Mouse (Mus musculus): Measurements from ENCODE around the gene Tmem145.
A peak's percentile ranks its signal among the peaks of the same experiment; 100 is the strongest.

Gene Tmem145

GRCm38 (mm10) chr7:25290911-25291310 lies 15.0 kb upstream of the Tmem145 start:
- DNase-seq (ENCODE audit: extremely low read depth, low read depth, low spot score): no peak

GRCm38 (mm10) chr7:25292107-25292506 lies 13.8 kb upstream of the Tmem145 start:
- DNase-seq (ENCODE audit: extremely low read depth, low read depth, low spot score): no peak

GRCm38 (mm10) chr7:25293191-25293739 lies 12.6 kb upstream of the Tmem145 start:
- DNase-seq (ENCODE audit: extremely low read depth, low read depth, low spot score): no peak

- no peak for DNase-seq (ENCODE audit: extremely low read depth, low read depth, low spot score)
Measured at GRCm38 (mm10) chr7:25294495-25294894, 11.4 kb upstream of the Tmem145 start.

- DNase-seq (ENCODE audit: extremely low read depth, low read depth, low spot score): no peak
Measured at GRCm38 (mm10) chr7:25294960-25295722, 10.8 kb upstream of the Tmem145 start.

- DNase-seq (ENCODE audit: extremely low read depth, low read depth, low spot score): no peak
Measured at GRCm38 (mm10) chr7:25296945-25297453, 8.9 kb upstream of the Tmem145 start.

GRCm38 (mm10) chr7:25297454-25298325 lies 8.2 kb upstream of the Tmem145 start, which contains the start of gene Pafah1b3:
Pafah1b3 (minus strand) TSS chr7:25297986.
- peak; percentile 92 for DNase-seq (ENCODE audit: extremely low read depth, low read depth, low spot score)

GRCm38 (mm10) chr7:25301063-25301462 lies 4.8 kb upstream of the Tmem145 start, which contains the start of gene Prr19:
Prr19 (plus strand) TSS chr7:25301411.
- no peak for DNase-seq (ENCODE audit: extremely low read depth, low read depth, low spot score)

- no peak for DNase-seq (ENCODE audit: extremely low read depth, low read depth, low spot score)
Measured at GRCm38 (mm10) chr7:25303003-25303684, 2.8 kb upstream of the Tmem145 start.

GRCm38 (mm10) chr7:25303685-25304006 lies 2.3 kb upstream of the Tmem145 start:
- no peak for DNase-seq (ENCODE audit: extremely low read depth, low read depth, low spot score)

GRCm38 (mm10) chr7:25305481-25305880 lies 425 bp upstream of the Tmem145 start:
- DNase-seq (ENCODE audit: extremely low read depth, low read depth, low spot score): no peak

- no peak for DNase-seq (ENCODE audit: extremely low read depth, low read depth, low spot score)
Measured at GRCm38 (mm10) chr7:25306614-25306996, 699 bp downstream of the Tmem145 start.

- DNase-seq (ENCODE audit: extremely low read depth, low read depth, low spot score): no peak
Measured at GRCm38 (mm10) chr7:25308702-25309318, 2.9 kb downstream of the Tmem145 start.

- DNase-seq (ENCODE audit: extremely low read depth, low read depth, low spot score): no peak
Measured at GRCm38 (mm10) chr7:25309425-25309824, 3.5 kb downstream of the Tmem145 start.

GRCm38 (mm10) chr7:25311193-25311592 lies 5.3 kb downstream of the Tmem145 start:
- DNase-seq (ENCODE audit: extremely low read depth, low read depth, low spot score): no peak

- no peak for DNase-seq (ENCODE audit: extremely low read depth, low read depth, low spot score)
Measured at GRCm38 (mm10) chr7:25313325-25313724, 7.4 kb downstream of the Tmem145 start.

- DNase-seq (ENCODE audit: extremely low read depth, low read depth, low spot score): no peak
Measured at GRCm38 (mm10) chr7:25314606-25315305, 8.8 kb downstream of the Tmem145 start.

- no peak for DNase-seq (ENCODE audit: extremely low read depth, low read depth, low spot score)
Measured at GRCm38 (mm10) chr7:25315306-25316041, 9.6 kb downstream of the Tmem145 start.
